Mouse (Mus musculus): ENCODE results near the gene Adam19. TPM values are rescaled to one million over a fixed set of nuclear protein-coding genes. Genes with fewer than 3 reads are reported as not detected.
A peak's percentile ranks its signal among the peaks of the same experiment; 100 is the strongest.

Gene Adam19
- polyA plus RNA-seq, 1 experiment from 2014 or later, result 4.0 TPM

- peaks cover 16% of the 10 kb centered on the region; the same call in 1 of the 2 replicates for H3K36me3 ChIP-seq (ENCODE audit: control insufficient read depth, insufficient read depth)
- WGBS, result 72% methylated on average over 15 of the region's 15 CpGs
- no peaks in the 10 kb centered on the region for H3K4me1 ChIP-seq (replicated peaks; ENCODE audit: control insufficient read depth, insufficient read depth, low read length)
- H3K9ac ChIP-seq (ENCODE audit: low read depth, low read length), result no peak overlapping the region
- H3K9me3 ChIP-seq (ENCODE audit: control insufficient read depth), result no peaks in the 10 kb centered on the region
- H3K27me3 ChIP-seq (replicated peaks; ENCODE audit: control insufficient read depth, insufficient read depth, low read length), result no peaks in the 10 kb centered on the region
- no peak for TF ChIP-seq CTCF (IDR thresholded peaks at IDR 0.05; ENCODE audit: low read depth)
- no peak overlapping the region for H3K4me2 ChIP-seq (replicated peaks; ENCODE audit: low read depth)
- no peak overlapping the region for H3K27ac ChIP-seq (ENCODE audit: low read depth, low read length)
- ATAC-seq, result peak; percentile 38; the same call in 1 of the 2 replicates
- H3K4me3 ChIP-seq (ENCODE audit: low read depth, low read length), result no peak overlapping the region
Observed at GRCm38 (mm10) chr11:46127621-46128547, 72.1 kb downstream of the Adam19 start.

- Histone ChIP-seq H3K36me3 (ENCODE audit: control insufficient read depth, insufficient read depth) (peaks cover 16% of the 10 kb centered on the region; the same call in 1 of the 2 replicates), H3K4me1 (replicated peaks; ENCODE audit: control insufficient read depth, insufficient read depth, low read length) (no peaks in the 10 kb centered on the region), H3K27me3 (replicated peaks; ENCODE audit: control insufficient read depth, insufficient read depth, low read length) (no peaks in the 10 kb centered on the region), H3K9me3 (ENCODE audit: control insufficient read depth) (no peaks in the 10 kb centered on the region), H3K27ac (ENCODE audit: low read depth, low read length) (no peak overlapping the region), H3K4me2 (replicated peaks; ENCODE audit: low read depth) (no peak overlapping the region), H3K9ac (ENCODE audit: low read depth, low read length) (no peak overlapping the region), H3K4me3 (ENCODE audit: low read depth, low read length) (no peak overlapping the region)
- no peak for ATAC-seq
- peak; percentile 76 for TF ChIP-seq CTCF (IDR thresholded peaks at IDR 0.05; ENCODE audit: low read depth)
- whole genome bisulfite sequencing, result 68% methylated on average over 9 of the region's 9 CpGs
Observed at GRCm38 (mm10) chr11:46128548-46128945, 72.8 kb downstream of the Adam19 start.

GRCm38 (mm10) chr11:46131022-46131986 is 75.5 kb downstream of the Adam19 start:
- Histone ChIP-seq H3K9ac (ENCODE audit: low read depth, low read length) (no peak overlapping the region), H3K9me3 (ENCODE audit: control insufficient read depth) (no peaks in the 10 kb centered on the region), H3K27me3 (replicated peaks; ENCODE audit: control insufficient read depth, insufficient read depth, low read length) (no peaks in the 10 kb centered on the region), H3K27ac (ENCODE audit: low read depth, low read length) (no peak overlapping the region), H3K4me1 (replicated peaks; ENCODE audit: control insufficient read depth, insufficient read depth, low read length) (no peaks in the 10 kb centered on the region), H3K4me2 (replicated peaks; ENCODE audit: low read depth) (no peak overlapping the region), H3K36me3 (ENCODE audit: control insufficient read depth, insufficient read depth) (peaks cover 10% of the 10 kb centered on the region; the same call in 1 of the 2 replicates), H3K4me3 (ENCODE audit: low read depth, low read length) (no peak overlapping the region)
- TF ChIP-seq CTCF (IDR thresholded peaks at IDR 0.05; ENCODE audit: low read depth), result no peak
- 86% methylated on average over 17 of the region's 17 CpGs for WGBS
- ATAC-seq, result no peak

GRCm38 (mm10) chr11:46134899-46135298 is 79.1 kb downstream of the Adam19 start:
- H3K4me2 ChIP-seq (replicated peaks; ENCODE audit: low read depth), result no peak overlapping the region
- no peak overlapping the region for H3K4me3 ChIP-seq (ENCODE audit: low read depth, low read length)
- ATAC-seq, result no peak
- TF ChIP-seq CTCF (IDR thresholded peaks at IDR 0.05; ENCODE audit: low read depth), result no peak
- H3K36me3 ChIP-seq (ENCODE audit: control insufficient read depth, insufficient read depth), result peaks cover 17% of the 10 kb centered on the region; the same call in 1 of the 2 replicates
- no peaks in the 10 kb centered on the region for H3K27me3 ChIP-seq (replicated peaks; ENCODE audit: control insufficient read depth, insufficient read depth, low read length)
- WGBS, result 91% methylated on average over 2 of the region's 2 CpGs
- no peaks in the 10 kb centered on the region for H3K9me3 ChIP-seq (ENCODE audit: control insufficient read depth)
- no peak overlapping the region for H3K9ac ChIP-seq (ENCODE audit: low read depth, low read length)
- H3K4me1 ChIP-seq (replicated peaks; ENCODE audit: control insufficient read depth, insufficient read depth, low read length), result no peaks in the 10 kb centered on the region
- H3K27ac ChIP-seq (ENCODE audit: low read depth, low read length), result no peak overlapping the region

GRCm38 (mm10) chr11:46143342-46143741 is 87.5 kb downstream of the Adam19 start:
- no peak for TF ChIP-seq CTCF (IDR thresholded peaks at IDR 0.05; ENCODE audit: low read depth)
- Histone ChIP-seq H3K4me3 (ENCODE audit: low read depth, low read length) (no peak overlapping the region), H3K27me3 (replicated peaks; ENCODE audit: control insufficient read depth, insufficient read depth, low read length) (no peaks in the 10 kb centered on the region), H3K36me3 (ENCODE audit: control insufficient read depth, insufficient read depth) (peaks cover 17% of the 10 kb centered on the region; the same call in 1 of the 2 replicates), H3K9me3 (ENCODE audit: control insufficient read depth) (no peaks in the 10 kb centered on the region), H3K4me1 (replicated peaks; ENCODE audit: control insufficient read depth, insufficient read depth, low read length) (no peaks in the 10 kb centered on the region), H3K27ac (ENCODE audit: low read depth, low read length) (no peak overlapping the region), H3K4me2 (replicated peaks; ENCODE audit: low read depth) (no peak overlapping the region), H3K9ac (ENCODE audit: low read depth, low read length) (no peak overlapping the region)
- ATAC-seq, result no peak
- 57% methylated on average over 6 of the region's 6 CpGs for WGBS
